Mouse (Mus musculus) bone marrow macrophage, adult 2 months (primary cell): ENCODE results near the gene Fblim1.

Experiments
- CTCF ChIP-seq: IDR thresholded peaks from 2 replicates; pipeline ENCODE4 v1.5.1; 2012; ENCODE audit warnings: low read depth, mild to moderate bottlenecking, low read length, moderate library complexity
- POLR2A ChIP-seq: IDR thresholded peaks from 2 replicates; pipeline ENCODE4 v1.6.1; 2012; ENCODE audit warnings: mild to moderate bottlenecking, low read depth, low read length, borderline replicate concordance

- TF ChIP-seq POLR2A (no peak), CTCF (no peak)
These were observed 69.3 kb downstream of the Fblim1 start for GRCm38 (mm10) chr4:141536291-141537225.
